Mouse (Mus musculus) MEL (cell line): ENCODE measurements around the gene Eno4. TPM values are rescaled to one million over a fixed set of nuclear protein-coding genes. Genes with fewer than 3 reads are reported as not detected.

Source experiments
- DNase-seq: peaks from one replicate; pipeline ENCODE4 v3.0.0; 2011; ENCODE audit warnings: low read depth, low spot score
- H3K27ac ChIP-seq: 2 replicates; pipeline ENCODE4 v1.5.1; 2012; ENCODE audit warnings: low read depth, mild to moderate bottlenecking, control low read depth, low read length, moderate library complexity; ENCODE audit not compliant: control insufficient read depth
- H3K27me3 ChIP-seq, 2 experiments: fragments of 150-350 bp in 1 of 2; sonication (generic) in 1 of 2; 2 replicates each; pipeline ENCODE4 v1.6.1; 2012; ENCODE audit warnings: low read length in 2 of 2, mild to moderate bottlenecking in 2 of 2, improper control_type of control experiment in 1 of 2, moderate library complexity in 1 of 2; ENCODE audit not compliant: insufficient read depth in 2 of 2, control insufficient read depth in 1 of 2
- H3K36me3 ChIP-seq, 2 experiments: 2 replicates each; pipeline ENCODE4 v1.6.1; 2012 to 2014; ENCODE audit warnings: low read length in 2 of 2, improper control_type of control experiment in 1 of 2, inconsistent platforms in 1 of 2, mild to moderate bottlenecking in 1 of 2; ENCODE audit not compliant: insufficient read depth in 2 of 2, control insufficient read depth in 1 of 2
- H3K4me1 ChIP-seq, 2 experiments: fragments of 150-350 bp in 1 of 2; sonication (generic) in 1 of 2; 2 replicates each; pipeline ENCODE4 v1.6.1; 2012; ENCODE audit warnings: low read length in 2 of 2, improper control_type of control experiment in 1 of 2, mild to moderate bottlenecking in 1 of 2; ENCODE audit not compliant: insufficient read depth in 2 of 2, control insufficient read depth in 1 of 2
- H3K4me3 ChIP-seq, 2 experiments: fragments of 150-350 bp in 1 of 2; sonication (generic) in 1 of 2; 2 replicates each; pipeline ENCODE4 v1.5.1; 2012; ENCODE audit warnings: low read depth in 2 of 2, low read length in 2 of 2, mild to moderate bottlenecking in 2 of 2, moderate library complexity in 2 of 2, control low read depth in 1 of 2, improper control_type of control experiment in 1 of 2; ENCODE audit not compliant: control insufficient read depth in 1 of 2, insufficient read depth in 1 of 2
- H3K79me2 ChIP-seq: 2 replicates; pipeline ENCODE4 v1.6.1; 2012; ENCODE audit warnings: mild to moderate bottlenecking, low read length, moderate library complexity; ENCODE audit not compliant: control insufficient read depth, poor library complexity, insufficient read depth
- H3K9ac ChIP-seq: 2 replicates; pipeline ENCODE4 v1.6.1; 2012; ENCODE audit warnings: low read depth, mild to moderate bottlenecking, control low read depth, low read length, moderate library complexity; ENCODE audit not compliant: control insufficient read depth, poor library complexity, severe bottlenecking
- H3K9me3 ChIP-seq: fragments of 150-350 bp; sonication (generic); replicated peaks from 2 replicates; pipeline ENCODE4 v1.6.1; 2012; ENCODE audit warnings: mild to moderate bottlenecking, low read length, improper control_type of control experiment, moderate library complexity; ENCODE audit not compliant: insufficient read depth
- BHLHE40 ChIP-seq: IDR thresholded peaks from 2 replicates; pipeline ENCODE4 v1.6.1; 2012; ENCODE audit warnings: low read depth, mild to moderate bottlenecking, inconsistent platforms, low read length, improper control_type of control experiment, borderline replicate concordance
- CHD1 ChIP-seq: IDR thresholded peaks from 2 replicates; pipeline ENCODE4 v1.6.1; 2012; ENCODE audit warnings: low read depth, mild to moderate bottlenecking, inconsistent platforms, low read length, improper control_type of control experiment
- ELF1 ChIP-seq: IDR thresholded peaks from 2 replicates; pipeline ENCODE4 v1.6.1; 2014; ENCODE audit warnings: low read depth, mild to moderate bottlenecking, inconsistent platforms, low read length, improper control_type of control experiment, moderate library complexity
- EP300 ChIP-seq, 2 experiments: IDR thresholded peaks; 2 replicates each; pipeline ENCODE4 v1.6.1; 2011; ENCODE audit warnings: improper control_type of control experiment in 2 of 2, low read length in 2 of 2, low read depth in 1 of 2, mild to moderate bottlenecking in 1 of 2
- ETS1 ChIP-seq: IDR thresholded peaks from 2 replicates; pipeline ENCODE4 v1.6.1; 2012; ENCODE audit warnings: low read depth, mild to moderate bottlenecking, inconsistent platforms, low read length, improper control_type of control experiment, moderate library complexity
- HCFC1 ChIP-seq: IDR thresholded peaks from 2 replicates; pipeline ENCODE4 v1.6.1; 2012; ENCODE audit warnings: low read depth, mild to moderate bottlenecking, inconsistent platforms, low read length, improper control_type of control experiment, moderate library complexity
- JUND ChIP-seq: IDR thresholded peaks from 2 replicates; pipeline ENCODE4 v1.6.1; 2011; ENCODE audit warnings: low read depth, mild to moderate bottlenecking, improper control_type of control experiment, low read length
- MAFK ChIP-seq: IDR thresholded peaks from 2 replicates; pipeline ENCODE4 v1.6.1; 2011; ENCODE audit warnings: low read depth, mild to moderate bottlenecking, low read length, improper control_type of control experiment, borderline replicate concordance
- MAX ChIP-seq: IDR thresholded peaks from 2 replicates; pipeline ENCODE4 v1.6.1; 2011; ENCODE audit warnings: low read length, improper control_type of control experiment
- MAZ ChIP-seq: IDR thresholded peaks from 2 replicates; pipeline ENCODE4 v1.6.1; 2012; ENCODE audit warnings: low read depth, mild to moderate bottlenecking, inconsistent platforms, low read length, improper control_type of control experiment
- MEF2A ChIP-seq: IDR thresholded peaks from 2 replicates; pipeline ENCODE4 v1.6.1; 2014; ENCODE audit warnings: low read depth, mild to moderate bottlenecking, inconsistent platforms, low read length, improper control_type of control experiment; ENCODE audit not compliant: poor library complexity, insufficient replicate concordance, severe bottlenecking; ENCODE audit errors: extremely low read depth
- MXI1 ChIP-seq: IDR thresholded peaks from 2 replicates; pipeline ENCODE4 v1.6.1; 2011; ENCODE audit warnings: mild to moderate bottlenecking, low read depth, low read length, improper control_type of control experiment
- NELFE ChIP-seq: IDR thresholded peaks from 2 replicates; pipeline ENCODE4 v1.6.1; 2011; ENCODE audit warnings: low read depth, low read length, improper control_type of control experiment
- NRF1 ChIP-seq: IDR thresholded peaks from 2 replicates; pipeline ENCODE4 v1.6.1; 2014; ENCODE audit warnings: low read depth, mild to moderate bottlenecking, inconsistent platforms, low read length, improper control_type of control experiment, moderate library complexity; ENCODE audit not compliant: poor library complexity, insufficient read depth, severe bottlenecking
- POLR2A ChIP-seq, 2 experiments: IDR thresholded peaks; 2 replicates each; pipeline ENCODE4 v1.6.1; 2011 to 2012; ENCODE audit warnings: low read length in 2 of 2, mild to moderate bottlenecking in 2 of 2, control low read depth in 1 of 2, improper control_type of control experiment in 1 of 2, low read depth in 1 of 2, moderate library complexity in 1 of 2; ENCODE audit not compliant: control insufficient read depth in 1 of 2, insufficient read depth in 1 of 2, poor library complexity in 1 of 2
- POLR2AphosphoS2 ChIP-seq: IDR thresholded peaks from 2 replicates; pipeline ENCODE4 v1.6.1; 2011; ENCODE audit warnings: low read length, improper control_type of control experiment
- RAD21 ChIP-seq: IDR thresholded peaks from 2 replicates; pipeline ENCODE4 v1.6.1; 2011; ENCODE audit warnings: mild to moderate bottlenecking, low read depth, low read length, improper control_type of control experiment
- SIN3A ChIP-seq: IDR thresholded peaks from 2 replicates; pipeline ENCODE4 v1.6.1; 2012; ENCODE audit warnings: low read length, improper control_type of control experiment, inconsistent platforms
- TAL1 ChIP-seq: IDR thresholded peaks from 2 replicates; pipeline ENCODE4 v1.6.1; 2012; ENCODE audit warnings: mild to moderate bottlenecking, inconsistent platforms, low read length, moderate library complexity, mixed read lengths
- TCF12 ChIP-seq: IDR thresholded peaks from 2 replicates; pipeline ENCODE4 v1.6.1; 2014; ENCODE audit warnings: low read depth, mild to moderate bottlenecking, inconsistent platforms, low read length, improper control_type of control experiment, moderate library complexity
- USF1 ChIP-seq: IDR thresholded peaks from 2 replicates; pipeline ENCODE4 v1.6.1; 2014; ENCODE audit warnings: low read depth, mild to moderate bottlenecking, inconsistent platforms, low read length, improper control_type of control experiment, moderate library complexity
- USF2 ChIP-seq, 2 experiments: IDR thresholded peaks; 2 replicates each; pipeline ENCODE4 v1.6.1; 2011 to 2012; ENCODE audit warnings: improper control_type of control experiment in 2 of 2, low read length in 2 of 2, borderline replicate concordance in 1 of 2, inconsistent platforms in 1 of 2, low read depth in 1 of 2, mild to moderate bottlenecking in 1 of 2; ENCODE audit not compliant: insufficient read depth in 1 of 2
- ZMIZ1 ChIP-seq: IDR thresholded peaks from 2 replicates; pipeline ENCODE4 v1.6.1; 2012; ENCODE audit warnings: low read depth, mild to moderate bottlenecking, inconsistent platforms, low read length, improper control_type of control experiment, moderate library complexity
- ZNF384 ChIP-seq: IDR thresholded peaks from 2 replicates; pipeline ENCODE4 v1.6.1; 2012; ENCODE audit warnings: low read depth, mild to moderate bottlenecking, inconsistent platforms, low read length, improper control_type of control experiment
- polyA plus RNA-seq, 2 experiments: library from polyadenylated mRNA; stranded (reverse) in 1 of 2; unstranded in 1 of 2; fragments of >175 nt in 1 of 2; fragments of >200 nt in 1 of 2; gene quantifications; 2 replicates each; pipeline versions ENCODE4 v1.2.1 to v1.2.4; 2012; ENCODE audit warnings: low replicate concordance in 2 of 2, low read depth in 1 of 2; ENCODE audit not compliant: insufficient read length in 2 of 2, insufficient read depth in 1 of 2, missing spikeins in 1 of 2
- total RNA-seq: library from RNA; depleted of rRNA; stranded (reverse); fragments of 300-350 nt; gene quantifications from 2 replicates; pipeline ENCODE4 v1.2.3, GENCODE M21; 2012

Eno4 gene
- total and polyA plus RNA-seq, 3 experiments: not detected

DNA sequence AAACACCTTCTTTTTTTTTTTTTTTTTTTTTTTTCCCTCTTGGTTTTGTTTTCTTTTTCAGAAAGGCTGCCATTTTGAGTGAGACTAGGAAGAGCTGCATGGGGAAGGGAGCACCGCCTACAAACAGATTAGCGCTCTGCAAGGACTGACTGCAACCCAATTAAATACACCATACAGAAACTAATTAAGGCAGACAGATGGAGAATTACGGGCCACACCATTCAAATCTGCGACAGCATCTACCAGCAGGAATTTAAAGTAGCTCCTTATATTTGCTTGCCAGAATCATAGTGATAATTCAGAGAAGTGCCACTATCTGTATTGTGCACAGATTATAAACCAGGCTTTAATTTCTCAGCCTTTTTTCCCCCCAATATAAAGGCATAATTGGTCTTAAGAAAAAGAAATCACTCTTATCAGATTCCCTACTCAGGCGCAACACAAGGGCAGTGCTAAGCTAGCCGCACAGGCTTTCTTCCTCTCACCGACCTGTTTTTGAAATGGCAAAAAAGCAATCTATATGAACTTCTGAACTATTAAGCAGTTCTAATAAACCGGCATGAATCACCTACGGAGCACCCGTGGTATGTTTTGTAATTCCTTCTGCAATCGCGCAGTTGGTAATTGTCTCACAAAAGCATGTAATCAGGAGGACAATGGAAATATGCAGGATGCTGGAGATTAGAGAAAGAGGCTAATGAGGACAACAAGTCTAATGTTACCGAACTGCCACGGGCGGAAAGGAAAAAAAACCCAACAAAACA is 63.5 kb downstream of the Eno4 start:
- DNase-seq: no peak
- H3K36me3 ChIP-seq: no peaks in the 10 kb centered on the region

DNA sequence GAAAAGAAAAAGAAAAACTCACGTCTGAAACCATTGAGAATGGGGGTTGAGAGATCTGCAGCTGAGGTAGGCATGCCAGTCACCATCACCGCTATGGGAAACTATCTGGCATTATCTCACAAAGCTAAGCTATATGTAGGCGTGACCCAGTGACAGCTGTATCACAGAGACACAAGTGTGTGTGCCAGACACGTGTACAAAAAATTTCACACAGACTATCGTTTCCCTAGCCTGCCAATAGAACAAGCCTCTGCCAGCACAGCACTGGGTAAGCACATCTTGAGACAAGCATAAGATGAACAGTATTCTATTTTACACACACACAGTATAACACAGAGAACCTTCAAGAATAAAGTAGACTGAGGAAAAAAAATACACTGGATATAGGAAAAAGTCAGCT is 67.6 kb downstream of the Eno4 start:
- H3K27ac ChIP-seq: no peak overlapping the region
- no peaks in the 10 kb centered on the region for H3K36me3 ChIP-seq
- DNase-seq: no peak
- no peaks in the 10 kb centered on the region for H3K4me1 ChIP-seq
- no peak overlapping the region for H3K9ac ChIP-seq
- no peaks in the 10 kb centered on the region for H3K9me3 ChIP-seq
- TF ChIP-seq RAD21 (no peak), CHD1 (no peak), MAFK (no peak), MAZ (no peak), POLR2A (IDR thresholded peaks at IDR 0.05; ENCODE audit: control insufficient read depth in 1 of 2, insufficient read depth in 1 of 2, low read depth in 1 of 2, low read length in 2 of 2, poor library complexity in 1 of 2) (no peak), MAX (no peak), HCFC1 (no peak), USF1 (no peak), TAL1 (no peak), MEF2A (no peak), NELFE (no peak), BHLHE40 (no peak), EP300 (IDR thresholded peaks at IDR 0.05; ENCODE audit: low read depth in 1 of 2, low read length in 2 of 2) (no peak), SIN3A (no peak)
- no peak overlapping the region for H3K4me3 ChIP-seq
- H3K27me3 ChIP-seq: peaks cover 0 to 6% of the 10 kb centered on the region in 2 experiments; a peak in 2 of 4 replicates
- H3K79me2 ChIP-seq: no peaks in the 10 kb centered on the region

More for the DNA sequence above, 63.5 kb downstream of the Eno4 start:
- Histone ChIP-seq H3K9me3 (no peaks in the 10 kb centered on the region), H3K4me3 (no peak overlapping the region), H3K9ac (no peak overlapping the region), H3K27ac (no peak overlapping the region), H3K4me1 (no peaks in the 10 kb centered on the region), H3K27me3 (peaks cover 1 to 2% of the 10 kb centered on the region in 2 experiments; a peak in 1 of 4 replicates), H3K79me2 (no peaks in the 10 kb centered on the region)
- TF ChIP-seq ETS1: no peak
- no peak for TF ChIP-seq SIN3A
- no peak for TF ChIP-seq RAD21
- TF ChIP-seq ZMIZ1: no peak
- TF ChIP-seq MXI1: no peak
- no peak for TF ChIP-seq MEF2A
- TF ChIP-seq BHLHE40: no peak
- no peak for TF ChIP-seq NELFE
- no peak for TF ChIP-seq USF2 (IDR thresholded peaks at IDR 0.05; ENCODE audit: borderline replicate concordance in 1 of 2, insufficient read depth in 1 of 2, low read depth in 1 of 2, low read length in 2 of 2)
- no peak for TF ChIP-seq ELF1
- no peak for TF ChIP-seq JUND
- TF ChIP-seq ZNF384: no peak
- TF ChIP-seq TCF12: no peak
- no peak for TF ChIP-seq NRF1
- TF ChIP-seq POLR2AphosphoS2: no peak
